Mouse (Mus musculus) kidney, embryonic 14.5 days (tissue): Measurements from ENCODE around the gene Mfge8. TPM values are rescaled to one million over a fixed set of nuclear protein-coding genes. Genes with fewer than 3 reads are reported as not detected.
A peak's percentile ranks its signal among the peaks of the same experiment; 100 is the strongest.

Experiments
- ATAC-seq: fragments of 200-750 bp; cut with Nextera tagmentation; 2 replicates; pipeline ENCODE4 v1.8.0; 2017; ENCODE audit warnings: moderate number of reproducible peaks, mild to moderate bottlenecking, moderate TSS enrichment, moderate library complexity; ENCODE audit not compliant: low FRiP score, low TSS enrichment
- H3K27ac ChIP-seq: fragments of 300-500 bp; sonication (generic); 2 replicates; pipeline ENCODE4 v1.5.1; 2014; ENCODE audit warnings: low read depth, mild to moderate bottlenecking, low read length, moderate library complexity, mixed read lengths
- H3K27me3 ChIP-seq: fragments of 300-500 bp; sonication (generic); 2 replicates; pipeline ENCODE4 v1.6.1; 2014; ENCODE audit warnings: mild to moderate bottlenecking, low read length; ENCODE audit not compliant: control insufficient read depth, insufficient read depth
- H3K36me3 ChIP-seq: fragments of 300-500 bp; sonication (generic); 2 replicates; pipeline ENCODE4 v1.6.1; 2014; ENCODE audit warnings: low read length, mixed read lengths; ENCODE audit not compliant: control insufficient read depth, insufficient read depth
- H3K4me1 ChIP-seq: fragments of 300-500 bp; sonication (generic); 2 replicates; pipeline ENCODE4 v1.6.1; 2014; ENCODE audit warnings: low read length, mixed read lengths; ENCODE audit not compliant: control insufficient read depth, insufficient read depth
- H3K4me2 ChIP-seq: fragments of 300-500 bp; sonication (generic); replicated peaks from 2 replicates; pipeline ENCODE4 v1.6.1; 2014; ENCODE audit warnings: low read depth, mild to moderate bottlenecking, low read length
- H3K4me3 ChIP-seq: fragments of 300-500 bp; sonication (generic); 2 replicates; pipeline ENCODE4 v1.5.1; 2014; ENCODE audit warnings: mild to moderate bottlenecking, low read length
- H3K9ac ChIP-seq: fragments of 300-500 bp; sonication (generic); 2 replicates; pipeline ENCODE4 v1.6.1; 2014; ENCODE audit warnings: low read depth, mild to moderate bottlenecking, low read length, moderate library complexity
- H3K9me3 ChIP-seq: fragments of 300-500 bp; sonication (generic); 2 replicates; pipeline ENCODE4 v1.6.1; 2016; ENCODE audit warnings: low read length; ENCODE audit not compliant: control insufficient read depth
- WGBS: fragments of 180-500 bp; shearing (Covaris S2); extraction: QIAGEN DNeasy Blood & Tissue Kit; methylation state at CpG from one replicate; pipeline ENCODE4 v1.1.7; 2014; 5-methylcytosine and 5-hydroxymethylcytosine counted together
- polyA plus RNA-seq: library from polyadenylated mRNA; unstranded; fragments of >200 nt; fragmentation: Nextera tagmentation; extraction: Ambion mirVana; gene quantifications from 2 replicates; pipeline ENCODE4 v1.2.1, GENCODE M21; 2014

Gene Mfge8
- polyA plus RNA-seq: 194 and 243 TPM in 2 replicates

DNA sequence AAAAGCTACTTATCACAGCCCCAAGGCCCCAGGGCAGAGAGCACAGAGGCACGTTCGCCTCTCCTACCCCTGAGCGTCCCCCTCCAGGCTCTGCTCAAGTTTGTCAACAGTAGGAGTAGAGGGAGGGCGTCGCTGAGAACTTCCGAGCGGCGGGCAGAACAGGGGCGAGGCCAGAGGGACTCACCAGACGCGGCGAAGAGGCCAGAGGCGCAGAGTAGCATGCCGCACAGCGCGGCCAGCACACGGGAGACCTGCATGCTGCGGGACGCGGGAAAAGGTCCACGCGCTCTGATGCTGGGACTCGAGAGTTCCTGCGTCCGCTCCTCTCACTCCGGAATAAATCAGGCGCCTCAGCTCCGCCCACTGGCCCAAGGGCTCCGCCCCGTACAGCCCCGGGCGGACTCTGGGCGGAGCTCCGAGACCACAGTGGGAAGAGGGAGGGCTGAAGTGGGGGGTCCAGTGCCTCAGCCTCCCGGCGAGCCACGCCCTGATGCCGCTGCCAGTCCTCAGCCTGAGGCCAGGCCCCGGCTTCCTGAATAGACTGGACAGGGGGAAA lies at the start of gene Mfge8:
Gene Mfge8, minus strand, starts transcription at position 350 of the 556 bp plus-strand sequence.
- Histone ChIP-seq H3K4me1 (peaks cover 16% of the 10 kb centered on the region), H3K4me2 (peak within 1 kb of the TSS; percentile 84), H3K9me3 (no peaks in the 10 kb centered on the region), H3K36me3 (peaks cover 12% of the 10 kb centered on the region; the same call in 1 of the 2 replicates), H3K27me3 (no peaks in the 10 kb centered on the region), H3K4me3 (peak within 1 kb of the TSS; percentile 62), H3K9ac (peak within 1 kb of the TSS; percentile 72), H3K27ac (peak within 1 kb of the TSS; percentile 85)
- 0% methylated on average over 39 of the region's 39 CpGs for WGBS
- peak; percentile 93 for ATAC-seq

DNA sequence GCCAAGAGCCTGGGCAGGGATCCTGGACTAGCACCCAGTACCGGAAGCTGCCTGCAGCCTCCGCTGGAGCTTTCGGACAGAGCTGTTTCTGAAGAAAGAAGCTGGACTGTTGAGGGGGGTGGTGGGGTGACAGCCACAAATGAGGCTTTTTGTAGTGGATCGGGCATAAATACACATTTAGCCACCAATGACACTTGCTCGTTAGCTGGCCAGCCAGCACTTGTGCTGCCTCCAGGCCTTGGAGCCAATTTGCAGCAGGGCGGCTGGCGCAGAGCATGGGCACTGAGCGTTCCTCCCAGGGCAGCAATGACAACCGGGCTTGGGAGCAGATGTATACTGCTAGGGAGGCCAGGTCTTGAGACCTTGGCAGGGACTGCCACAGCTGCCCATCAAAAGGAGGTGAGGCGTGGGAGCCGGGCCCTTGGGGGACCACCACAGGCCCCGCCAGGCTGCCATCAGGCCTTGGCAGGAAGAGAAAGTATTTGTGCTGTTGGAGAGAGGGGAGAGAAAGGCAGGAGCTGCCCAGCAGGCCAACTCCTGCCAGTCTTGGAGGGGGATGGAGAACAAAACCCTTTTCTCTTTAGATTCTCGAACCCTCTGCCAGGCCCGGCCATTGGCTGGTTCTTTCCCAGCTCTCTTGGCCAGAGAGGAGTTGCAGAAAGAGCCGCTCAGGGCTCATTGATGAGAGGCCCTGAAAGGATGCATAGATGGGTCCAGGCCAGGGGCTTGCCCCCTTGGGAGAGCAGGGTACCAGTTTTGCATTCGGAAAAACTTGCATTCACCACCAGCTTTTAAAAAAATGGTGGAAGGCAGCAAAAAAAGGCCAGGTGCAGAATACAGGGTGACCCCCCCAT lies 45.9 kb upstream of the Mfge8 start:
- no peak overlapping the region for H3K27ac ChIP-seq
- no peaks in the 10 kb centered on the region for H3K36me3 ChIP-seq
- no peaks in the 10 kb centered on the region for H3K27me3 ChIP-seq
- no peaks in the 10 kb centered on the region for H3K9me3 ChIP-seq
- ATAC-seq: no peak
- H3K4me2 ChIP-seq: no peak overlapping the region
- no peak overlapping the region for H3K4me3 ChIP-seq
- H3K4me1 ChIP-seq: 0 out of 2 replicates have a peak, but pooled peaks cover 4% of the 10 kb centered on the region
- H3K9ac ChIP-seq: no peak overlapping the region
- 81% methylated on average over 16 of the region's 16 CpGs for WGBS

DNA sequence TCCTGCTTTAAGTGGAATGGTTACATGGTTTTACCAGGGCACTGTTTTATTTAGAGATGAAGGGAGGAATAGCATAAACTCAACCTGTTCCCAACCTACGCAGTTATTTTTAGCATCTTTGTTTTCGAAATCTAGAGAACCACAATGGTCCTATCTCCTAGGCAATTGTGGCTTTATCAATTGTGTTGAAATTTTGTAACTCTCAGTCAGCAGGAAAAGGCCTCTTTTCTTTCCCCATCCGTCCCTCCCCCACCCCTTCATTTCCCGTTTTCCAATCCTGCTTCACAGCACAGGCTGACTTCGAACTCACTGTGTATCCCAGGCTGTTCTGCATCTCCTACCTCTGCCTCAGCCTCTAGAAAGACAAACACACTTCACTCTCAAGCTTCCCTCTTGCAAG lies 45.1 kb upstream of the Mfge8 start:
- 0 out of 2 replicates have a peak, but pooled peaks cover 7% of the 10 kb centered on the region for H3K4me1 ChIP-seq
- no peak for ATAC-seq
- no peak overlapping the region for H3K27ac ChIP-seq
- H3K36me3 ChIP-seq: no peaks in the 10 kb centered on the region
- H3K4me3 ChIP-seq: no peak overlapping the region
- no peak overlapping the region for H3K4me2 ChIP-seq
- WGBS: 76% methylated on average over 5 of the region's 5 CpGs
- H3K9ac ChIP-seq: no peak overlapping the region
- no peaks in the 10 kb centered on the region for H3K27me3 ChIP-seq
- H3K9me3 ChIP-seq: no peaks in the 10 kb centered on the region

DNA sequence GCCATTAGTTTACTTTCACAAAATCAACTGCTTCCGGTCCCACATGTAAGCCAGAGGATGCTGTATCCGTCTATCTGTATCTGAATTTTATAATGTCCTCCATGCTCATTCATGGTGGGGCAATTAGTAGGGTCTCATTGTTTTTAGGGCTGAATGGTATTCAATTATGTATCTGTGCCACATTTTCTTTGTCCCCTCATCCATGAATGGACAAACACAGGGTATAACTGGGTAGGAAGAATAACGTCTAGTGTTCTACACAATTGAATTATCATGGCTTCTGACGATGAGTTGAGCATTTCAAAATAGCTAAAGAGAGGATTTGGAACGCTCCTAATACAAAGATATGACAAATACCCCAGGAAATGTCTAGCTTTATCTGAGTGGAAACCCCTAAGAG lies 42.6 kb upstream of the Mfge8 start:
- Histone ChIP-seq H3K9ac (no peak overlapping the region), H3K4me1 (0 out of 2 replicates have a peak, but pooled peaks cover 8% of the 10 kb centered on the region), H3K4me3 (no peak overlapping the region), H3K4me2 (no peak overlapping the region), H3K27ac (no peak overlapping the region), H3K9me3 (no peaks in the 10 kb centered on the region), H3K27me3 (no peaks in the 10 kb centered on the region), H3K36me3 (no peaks in the 10 kb centered on the region)
- WGBS: 79% methylated on average over 5 of the region's 5 CpGs
- ATAC-seq: no peak

DNA sequence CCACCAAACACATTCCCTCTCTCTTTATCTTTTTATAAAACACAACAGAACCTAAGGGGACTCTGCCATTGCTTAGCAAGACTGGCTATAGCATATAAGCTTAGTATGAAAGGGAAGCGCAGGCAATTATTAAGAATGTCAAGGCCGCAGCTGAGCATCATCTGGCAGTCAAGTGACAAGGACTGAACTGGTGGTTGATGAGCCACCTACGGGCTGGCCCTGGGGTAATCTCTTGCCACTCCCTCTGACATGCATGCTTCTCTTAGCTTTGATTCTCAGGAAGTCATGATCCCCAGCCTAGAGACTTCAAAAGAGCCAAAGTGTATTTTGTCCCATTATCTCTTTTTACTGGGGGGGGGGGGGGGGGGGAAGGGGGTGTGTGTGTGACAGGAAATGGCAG lies 41.7 kb upstream of the Mfge8 start:
- Histone ChIP-seq H3K4me1 (0 out of 2 replicates have a peak, but pooled peaks cover 8% of the 10 kb centered on the region), H3K4me2 (no peak overlapping the region), H3K36me3 (no peaks in the 10 kb centered on the region), H3K9ac (no peak overlapping the region), H3K4me3 (no peak overlapping the region), H3K27ac (no peak overlapping the region), H3K9me3 (no peaks in the 10 kb centered on the region), H3K27me3 (no peaks in the 10 kb centered on the region)
- 28% methylated on average over 3 of the region's 3 CpGs for WGBS
- ATAC-seq: no peak

DNA sequence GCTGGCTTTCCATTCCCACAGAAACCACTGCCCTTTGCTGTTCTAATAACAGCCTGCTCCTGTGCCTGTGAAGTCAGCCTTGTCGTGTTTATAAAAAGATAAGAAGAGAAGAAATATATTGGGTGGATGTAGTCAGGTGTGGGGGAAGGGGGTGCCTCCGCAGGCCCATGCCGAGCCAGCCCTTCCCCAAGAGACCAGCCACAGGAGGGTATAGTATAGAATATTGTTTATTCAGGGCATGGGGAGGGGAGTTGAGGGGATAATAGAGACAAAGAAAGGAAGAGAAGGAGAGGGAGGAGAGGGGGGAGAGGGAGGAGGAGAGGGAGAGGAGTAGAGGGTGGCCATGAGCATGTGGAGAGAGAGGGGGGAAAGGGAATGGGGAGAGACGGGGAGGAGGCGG lies 40.4 kb upstream of the Mfge8 start:
- WGBS: 37% methylated on average over 3 of the region's 5 CpGs
- H3K9ac ChIP-seq: no peak overlapping the region
- no peaks in the 10 kb centered on the region for H3K36me3 ChIP-seq
- H3K4me1 ChIP-seq: 0 out of 2 replicates have a peak, but pooled peaks cover 8% of the 10 kb centered on the region
- H3K27me3 ChIP-seq: no peaks in the 10 kb centered on the region
- H3K27ac ChIP-seq: no peak overlapping the region
- H3K4me3 ChIP-seq: no peak overlapping the region
- no peaks in the 10 kb centered on the region for H3K9me3 ChIP-seq
- H3K4me2 ChIP-seq: no peak overlapping the region
- ATAC-seq: no peak

DNA sequence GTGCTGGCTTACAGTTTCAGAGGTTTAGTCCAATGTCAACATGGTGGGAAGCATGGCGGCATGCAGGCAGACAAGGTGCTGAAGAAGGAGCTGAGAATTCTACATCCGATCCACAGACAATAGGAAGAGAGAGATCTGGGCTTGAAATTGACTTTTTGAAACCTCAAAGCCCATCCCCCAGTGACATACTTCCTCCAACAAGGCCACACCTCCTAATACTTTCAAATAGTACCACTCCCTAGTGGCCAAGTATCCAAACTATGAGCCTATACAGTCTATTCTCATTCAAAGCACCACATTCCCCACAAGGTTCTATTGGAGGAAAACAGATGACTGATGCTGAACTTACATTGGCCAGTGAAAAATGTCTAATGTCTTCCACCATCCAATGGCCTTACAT lies 38.7 kb upstream of the Mfge8 start:
- ATAC-seq: no peak
- 92% methylated on average over 2 of the region's 2 CpGs for WGBS
- H3K9ac ChIP-seq: no peak overlapping the region

DNA sequence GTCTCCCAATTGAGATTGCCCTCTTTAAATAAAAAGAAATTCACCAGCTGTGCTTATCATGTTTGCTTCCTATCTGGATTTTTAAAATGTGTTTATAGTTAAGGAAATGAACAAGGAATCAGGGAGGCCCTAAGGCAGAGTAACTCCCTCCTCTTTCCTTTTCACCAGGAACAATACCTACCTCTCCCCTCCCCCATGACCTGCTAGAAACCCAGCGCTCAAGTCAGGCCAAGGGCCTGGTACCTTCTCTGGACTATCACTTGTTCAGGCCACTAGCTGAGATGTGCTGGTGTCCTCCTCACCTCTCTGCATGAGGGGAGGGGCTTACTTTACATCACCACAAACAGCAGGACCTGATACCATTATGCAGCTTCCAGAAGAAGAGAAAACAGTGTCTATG lies 34.6 kb upstream of the Mfge8 start:
- Histone ChIP-seq H3K27ac (no peak overlapping the region), H3K9ac (no peak overlapping the region), H3K4me3 (no peak overlapping the region), H3K27me3 (no peaks in the 10 kb centered on the region), H3K4me2 (no peak overlapping the region), H3K9me3 (0 out of 2 replicates have a peak, but pooled peaks cover 3% of the 10 kb centered on the region), H3K4me1 (no peaks in the 10 kb centered on the region), H3K36me3 (no peaks in the 10 kb centered on the region)
- ATAC-seq: no peak
- WGBS: 82% methylated on average over 1 of the region's 1 CpGs

More for the DNA sequence above, 38.7 kb upstream of the Mfge8 start:
- no peak overlapping the region for H3K4me3 ChIP-seq
- H3K27ac ChIP-seq: no peak overlapping the region
- H3K9me3 ChIP-seq: no peaks in the 10 kb centered on the region
- H3K36me3 ChIP-seq: no peaks in the 10 kb centered on the region
- H3K27me3 ChIP-seq: no peaks in the 10 kb centered on the region
- H3K4me1 ChIP-seq: 0 out of 2 replicates have a peak, but pooled peaks cover 8% of the 10 kb centered on the region
- H3K4me2 ChIP-seq: no peak overlapping the region

DNA sequence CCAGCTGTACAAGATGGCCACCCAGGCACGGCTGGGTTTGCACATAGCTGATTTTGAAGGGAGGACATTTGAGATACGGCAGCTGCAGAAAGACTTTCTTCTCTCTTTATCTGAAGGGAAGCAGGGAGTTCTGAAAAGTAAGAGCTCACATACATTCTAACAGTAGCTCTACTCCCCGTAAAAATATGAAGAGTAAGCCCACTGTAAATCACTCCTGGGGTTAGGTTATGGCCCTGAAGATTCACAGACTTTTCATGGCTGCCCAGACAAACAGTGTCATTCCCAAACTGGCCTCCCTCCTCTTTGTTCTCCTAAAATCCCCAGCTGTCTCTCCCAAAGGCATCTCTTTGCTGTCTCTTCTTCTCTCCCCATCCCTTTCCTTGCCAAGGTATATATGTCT lies 24.9 kb upstream of the Mfge8 start:
- H3K4me2 ChIP-seq: no peak overlapping the region
- H3K27me3 ChIP-seq: no peaks in the 10 kb centered on the region
- H3K36me3 ChIP-seq: no peaks in the 10 kb centered on the region
- ATAC-seq: peak; percentile 55; the same call in 1 of the 2 replicates
- no peaks in the 10 kb centered on the region for H3K9me3 ChIP-seq
- 50% methylated on average over 3 of the region's 3 CpGs for WGBS
- no peaks in the 10 kb centered on the region for H3K4me1 ChIP-seq
- no peak overlapping the region for H3K9ac ChIP-seq
- H3K27ac ChIP-seq: no peak overlapping the region
- no peak overlapping the region for H3K4me3 ChIP-seq
